Mouse (Mus musculus) 3134 (cell line): ENCODE data around the gene Mesp1.

ENCODE experiments used
- DNase-seq: peaks from one replicate; pipeline ENCODE4 v3.0.0-alpha.2; 2011; ENCODE audit warnings: low spot score; ENCODE audit not compliant: insufficient read length; ENCODE audit errors: extremely low read depth

Gene Mesp1

GRCm38 (mm10) chr7:79793688-79794087 lies at the start of gene Mesp1:
TSS of gene Mesp1 (minus strand) at chr7:79793788.
- no peak for DNase-seq

- no peak for DNase-seq
These were observed 48.6 kb upstream of the Mesp1 start for GRCm38 (mm10) chr7:79842163-79842562.

GRCm38 (mm10) chr7:79837247-79837646 lies 43.7 kb upstream of the Mesp1 start:
- no peak for DNase-seq

- DNase-seq: no peak
These were observed 41.6 kb upstream of the Mesp1 start for GRCm38 (mm10) chr7:79835196-79835595.

- no peak for DNase-seq
These were observed 39.4 kb upstream of the Mesp1 start for GRCm38 (mm10) chr7:79832980-79833379.

GRCm38 (mm10) chr7:79831585-79831984 lies 38.0 kb upstream of the Mesp1 start:
- no peak for DNase-seq

GRCm38 (mm10) chr7:79831145-79831544 lies 37.6 kb upstream of the Mesp1 start:
- DNase-seq: no peak

- no peak for DNase-seq
These were observed 34.8 kb upstream of the Mesp1 start for GRCm38 (mm10) chr7:79828341-79828740.

GRCm38 (mm10) chr7:79822092-79822695 lies 28.6 kb upstream of the Mesp1 start:
- no peak for DNase-seq

GRCm38 (mm10) chr7:79819996-79820395 lies 26.4 kb upstream of the Mesp1 start:
- DNase-seq: no peak

GRCm38 (mm10) chr7:79819515-79819914 lies 25.9 kb upstream of the Mesp1 start:
- no peak for DNase-seq

- DNase-seq: no peak
These were observed 24.7 kb upstream of the Mesp1 start for GRCm38 (mm10) chr7:79818321-79818720.

- DNase-seq: no peak
These were observed 19.8 kb upstream of the Mesp1 start for GRCm38 (mm10) chr7:79813409-79813808.

- DNase-seq: no peak
These were observed 17.3 kb upstream of the Mesp1 start, which contains the start of gene Mesp2 for GRCm38 (mm10) chr7:79810611-79811506. TSS of gene Mesp2 (plus strand) at chr7:79810727.

GRCm38 (mm10) chr7:79808561-79808960 lies 15.0 kb upstream of the Mesp1 start:
- no peak for DNase-seq

GRCm38 (mm10) chr7:79803887-79804286 lies 10.3 kb upstream of the Mesp1 start:
- DNase-seq: no peak

- no peak for DNase-seq
These were observed 8.4 kb upstream of the Mesp1 start for GRCm38 (mm10) chr7:79802037-79802436.

- no peak for DNase-seq
These were observed 7.8 kb upstream of the Mesp1 start for GRCm38 (mm10) chr7:79801391-79801790.

- DNase-seq: no peak
These were observed 6.7 kb upstream of the Mesp1 start for GRCm38 (mm10) chr7:79800336-79800735.

GRCm38 (mm10) chr7:79799506-79799905 lies 5.9 kb upstream of the Mesp1 start:
- DNase-seq: no peak

GRCm38 (mm10) chr7:79799048-79799447 lies 5.5 kb upstream of the Mesp1 start:
- peak; percentile 40 for DNase-seq

GRCm38 (mm10) chr7:79798606-79799005 lies 5.0 kb upstream of the Mesp1 start:
- no peak for DNase-seq
